Mouse (Mus musculus) limb, embryonic 13.5 days (tissue): Measurements from ENCODE around the gene Ap3s2. TPM values are rescaled to one million over a fixed set of nuclear protein-coding genes. Genes with fewer than 3 reads are reported as not detected.

ENCODE experiments used
- ATAC-seq: fragments of 200-750 bp; cut with Nextera tagmentation; 2 replicates; pipeline ENCODE4 v1.8.0; 2017; ENCODE audit warnings: low read depth, moderate number of reproducible peaks, moderate TSS enrichment; ENCODE audit not compliant: low FRiP score
- H3K27ac ChIP-seq: fragments of 300-500 bp; sonication (generic); 2 replicates; pipeline ENCODE4 v1.5.1; 2015; ENCODE audit warnings: inconsistent platforms, mild to moderate bottlenecking, moderate library complexity
- H3K27me3 ChIP-seq: fragments of 300-500 bp; sonication (generic); 2 replicates; pipeline ENCODE4 v1.6.1; 2015; ENCODE audit warnings: mild to moderate bottlenecking, inconsistent platforms
- H3K36me3 ChIP-seq: fragments of 300-500 bp; sonication (generic); 2 replicates; pipeline ENCODE4 v1.6.1; 2015; ENCODE audit warnings: inconsistent platforms, mild to moderate bottlenecking, moderate library complexity
- H3K4me1 ChIP-seq: fragments of 300-500 bp; sonication (generic); 2 replicates; pipeline ENCODE4 v1.6.1; 2015; ENCODE audit warnings: inconsistent platforms
- H3K4me2 ChIP-seq: fragments of 300-500 bp; sonication (generic); replicated peaks from 2 replicates; pipeline ENCODE4 v1.6.1; 2015; ENCODE audit warnings: inconsistent platforms, mild to moderate bottlenecking, moderate library complexity
- H3K4me3 ChIP-seq: fragments of 300-500 bp; sonication (generic); 2 replicates; pipeline ENCODE4 v1.5.1; 2015; ENCODE audit warnings: moderate library complexity, mild to moderate bottlenecking, inconsistent platforms
- H3K9ac ChIP-seq: fragments of 300-500 bp; sonication (generic); 2 replicates; pipeline ENCODE4 v1.6.1; 2015; ENCODE audit warnings: mild to moderate bottlenecking, inconsistent platforms
- H3K9me3 ChIP-seq: fragments of 300-500 bp; sonication (generic); 2 replicates; pipeline ENCODE4 v1.6.1; 2016; ENCODE audit warnings: inconsistent platforms
- WGBS: fragments of 180-500 bp; shearing (Covaris S2); methylation state at CpG from one replicate; pipeline ENCODE4 v1.1.7; 2015; 5-methylcytosine and 5-hydroxymethylcytosine counted together
- polyA plus RNA-seq: library from polyadenylated mRNA; unstranded; fragments of >200 nt; fragmentation: Nextera tagmentation; extraction: Ambion mirVana; gene quantifications from 2 replicates; pipeline ENCODE4 v1.2.1, GENCODE M21; 2015

Gene Ap3s2
- polyA plus RNA-seq, 1 experiment from 2014 or later, result 31.6 TPM

DNA sequence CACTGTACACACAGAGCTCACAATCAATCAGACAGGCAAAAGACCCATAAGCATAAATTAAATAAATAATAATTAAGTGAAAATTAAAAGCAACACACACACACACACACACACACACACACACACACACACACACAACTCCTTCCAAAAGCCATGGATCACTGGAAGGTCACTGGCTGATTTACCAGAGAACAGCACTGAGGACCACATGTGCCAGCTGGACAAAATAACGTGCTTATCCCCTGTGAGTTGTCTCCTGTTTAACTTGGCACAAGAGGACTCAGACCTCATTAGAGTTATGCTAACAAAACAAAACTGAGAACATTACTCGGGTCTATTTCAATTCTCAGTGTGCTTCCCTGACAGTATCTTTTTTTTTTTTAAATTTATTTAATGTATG, 13.1 kb downstream of the Ap3s2 start:
- Histone ChIP-seq H3K27me3 (no peaks in the 10 kb centered on the region), H3K4me2 (no peak overlapping the region), H3K4me3 (no peak overlapping the region), H3K4me1 (no peaks in the 10 kb centered on the region), H3K9ac (no peak overlapping the region), H3K27ac (no peak overlapping the region), H3K36me3 (peaks cover 67% of the 10 kb centered on the region), H3K9me3 (no peaks in the 10 kb centered on the region)
- WGBS, result 68% methylated on average over 2 of the region's 2 CpGs
- ATAC-seq, result no peak

DNA sequence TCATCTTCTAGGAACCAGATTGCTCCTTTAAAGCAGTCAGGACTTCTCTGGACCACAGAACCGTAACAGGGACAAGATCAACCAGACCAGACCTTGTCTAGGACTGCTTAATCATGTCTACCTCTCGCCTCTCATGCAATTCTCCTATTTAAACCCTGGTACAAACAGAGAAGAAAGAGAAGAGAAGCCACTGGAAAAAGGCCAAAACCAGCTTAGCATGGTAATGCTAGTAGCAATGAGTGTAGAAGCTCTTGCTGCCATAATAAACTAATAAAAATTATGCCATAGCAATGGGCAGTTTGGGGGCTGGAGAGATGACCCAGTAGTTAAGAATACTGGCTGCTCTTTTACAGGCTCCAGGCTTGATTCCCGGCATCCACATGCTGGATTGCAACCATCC, 13.5 kb downstream of the Ap3s2 start:
- Histone ChIP-seq H3K4me3 (no peak overlapping the region), H3K36me3 (peaks cover 72% of the 10 kb centered on the region), H3K4me2 (no peak overlapping the region), H3K27ac (no peak overlapping the region), H3K9me3 (no peaks in the 10 kb centered on the region), H3K9ac (no peak overlapping the region), H3K27me3 (no peaks in the 10 kb centered on the region), H3K4me1 (no peaks in the 10 kb centered on the region)
- no peak for ATAC-seq
- 93% methylated on average over 3 of the region's 3 CpGs for WGBS

DNA sequence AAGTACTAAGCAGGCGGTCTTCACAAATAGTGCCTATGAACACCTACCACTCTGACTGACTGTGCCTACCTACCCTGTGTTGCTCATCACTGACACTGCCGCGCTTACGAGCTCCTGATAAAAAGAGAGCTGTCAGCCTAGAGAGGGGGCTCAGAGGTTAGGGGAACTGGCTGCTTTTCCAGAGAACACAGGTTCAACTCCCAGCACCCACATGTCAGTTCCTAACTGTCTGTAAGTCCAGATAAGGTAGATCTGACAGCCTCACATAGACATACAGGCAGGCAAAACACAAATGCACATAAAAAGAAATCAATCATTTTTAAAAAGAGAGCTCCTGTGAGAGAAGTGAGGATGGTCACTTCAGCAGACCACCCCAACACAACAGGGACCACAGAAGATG, 15.3 kb downstream of the Ap3s2 start:
- ATAC-seq, result no peak
- Histone ChIP-seq H3K9me3 (no peaks in the 10 kb centered on the region), H3K27ac (no peak overlapping the region), H3K4me1 (no peaks in the 10 kb centered on the region), H3K9ac (no peak overlapping the region), H3K36me3 (peaks cover 78% of the 10 kb centered on the region), H3K4me3 (no peak overlapping the region), H3K4me2 (no peak overlapping the region), H3K27me3 (no peaks in the 10 kb centered on the region)
- 90% methylated on average over 4 of the region's 4 CpGs for WGBS

DNA sequence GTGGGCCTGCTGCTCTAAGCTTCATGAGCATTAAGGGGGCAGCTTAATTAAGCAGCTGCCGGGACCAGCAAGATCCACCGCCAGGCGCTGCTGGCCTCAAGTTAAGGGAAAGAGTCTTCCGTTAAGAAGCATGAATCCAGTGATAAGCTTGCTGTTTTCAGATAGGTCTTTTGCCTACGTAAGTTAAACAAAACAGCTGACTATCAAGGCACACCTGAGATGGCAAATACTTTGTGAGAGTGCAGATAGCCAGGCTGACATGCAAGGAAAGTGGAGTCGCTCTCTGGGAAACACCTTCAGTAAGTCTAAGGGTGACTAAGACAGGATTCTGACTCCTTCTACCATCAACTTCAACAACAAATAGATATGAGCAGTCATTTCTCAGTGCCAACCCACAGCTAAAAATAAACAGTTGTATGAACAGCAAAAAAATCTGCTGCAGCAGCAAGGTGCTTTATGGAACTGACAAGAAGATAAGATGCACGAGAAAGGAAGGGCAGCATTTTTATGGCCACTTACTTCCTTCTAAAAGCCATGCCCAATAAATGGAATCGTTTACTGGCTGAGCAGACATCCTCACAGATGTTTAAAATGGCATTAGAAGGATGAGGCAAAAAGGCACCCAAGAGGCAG, 17.2 kb downstream of the Ap3s2 start:
- H3K9me3 ChIP-seq, result no peaks in the 10 kb centered on the region
- no peak overlapping the region for H3K4me2 ChIP-seq
- WGBS, result 77% methylated on average over 8 of the region's 8 CpGs
- H3K4me1 ChIP-seq, result no peaks in the 10 kb centered on the region
- peaks cover 74% of the 10 kb centered on the region for H3K36me3 ChIP-seq
- H3K27me3 ChIP-seq, result no peaks in the 10 kb centered on the region
- H3K9ac ChIP-seq, result no peak overlapping the region
- H3K27ac ChIP-seq, result no peak overlapping the region
- no peak overlapping the region for H3K4me3 ChIP-seq
- no peak for ATAC-seq

DNA sequence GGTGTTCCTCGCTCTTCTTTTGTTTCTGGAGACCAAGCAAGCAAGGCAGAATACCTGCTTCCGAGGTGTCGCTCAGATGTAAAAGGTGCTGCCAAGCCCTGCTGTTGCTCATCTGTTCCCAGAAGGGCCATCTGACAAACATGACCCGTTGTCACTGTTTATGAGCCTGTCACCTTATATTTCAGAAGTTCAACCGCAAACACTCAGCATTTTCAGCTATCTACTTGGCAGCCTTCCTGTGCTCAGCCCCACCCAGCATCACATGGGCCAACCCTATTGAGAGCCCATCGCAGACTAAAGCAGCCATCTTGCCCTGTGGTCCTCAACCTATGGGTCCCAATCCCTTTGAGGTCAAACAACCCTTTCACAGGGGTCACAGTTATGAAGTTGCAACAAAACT, 19.7 kb downstream of the Ap3s2 start:
- Histone ChIP-seq H3K4me2 (no peak overlapping the region), H3K9ac (no peak overlapping the region), H3K27ac (no peak overlapping the region), H3K9me3 (no peaks in the 10 kb centered on the region), H3K4me1 (no peaks in the 10 kb centered on the region), H3K36me3 (peaks cover 64% of the 10 kb centered on the region), H3K27me3 (no peaks in the 10 kb centered on the region), H3K4me3 (no peak overlapping the region)
- 93% methylated on average over 6 of the region's 6 CpGs for WGBS
- ATAC-seq, result no peak

DNA sequence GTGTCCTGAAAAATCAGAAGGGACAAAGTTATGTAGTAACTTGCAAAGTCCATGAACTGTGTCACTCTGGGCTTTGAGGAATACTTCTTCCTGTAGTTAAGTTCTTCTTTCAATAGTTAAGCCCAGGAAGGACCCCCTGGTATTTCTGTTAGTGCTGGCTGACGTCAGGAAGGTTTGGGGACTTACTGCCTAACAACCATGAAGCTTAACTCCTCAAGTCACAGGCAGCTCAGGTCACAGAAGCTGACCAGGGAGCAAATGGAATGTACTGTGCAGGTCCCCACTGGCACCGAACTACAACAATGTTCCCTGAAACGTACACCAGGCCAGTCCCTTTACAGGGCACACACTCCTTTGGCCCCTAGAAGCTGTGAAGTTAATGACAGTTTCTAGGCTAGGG, 25.2 kb downstream of the Ap3s2 start:
- 70% methylated on average over 3 of the region's 3 CpGs for WGBS
- Histone ChIP-seq H3K9me3 (no peaks in the 10 kb centered on the region), H3K27me3 (no peaks in the 10 kb centered on the region), H3K4me1 (no peaks in the 10 kb centered on the region), H3K4me2 (no peak overlapping the region), H3K4me3 (no peak overlapping the region), H3K36me3 (peaks cover 57% of the 10 kb centered on the region), H3K27ac (no peak overlapping the region), H3K9ac (no peak overlapping the region)
- ATAC-seq, result no peak

DNA sequence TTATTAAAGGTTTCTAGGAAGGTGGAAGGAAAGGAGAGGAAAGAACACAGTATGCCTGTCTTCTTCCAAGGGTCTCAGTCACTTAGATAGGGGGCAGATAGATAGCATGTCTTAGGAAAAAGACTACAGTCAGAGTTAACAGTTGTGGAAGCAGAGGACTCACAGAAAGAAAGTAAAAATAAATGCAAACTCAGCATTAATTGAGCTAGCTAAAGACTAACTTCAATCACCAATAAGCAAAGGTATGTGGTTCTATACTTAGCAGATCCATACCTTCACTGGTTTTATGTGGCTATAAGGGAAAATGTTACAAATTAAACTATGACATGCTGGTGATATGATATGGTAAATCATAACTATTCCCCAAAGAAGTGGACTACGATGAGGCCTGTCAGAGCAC, 25.7 kb downstream of the Ap3s2 start:
- Histone ChIP-seq H3K4me2 (no peak overlapping the region), H3K9ac (no peak overlapping the region), H3K4me3 (no peak overlapping the region), H3K9me3 (no peaks in the 10 kb centered on the region), H3K27me3 (no peaks in the 10 kb centered on the region), H3K36me3 (peaks cover 57% of the 10 kb centered on the region), H3K4me1 (no peaks in the 10 kb centered on the region), H3K27ac (no peak overlapping the region)
- WGBS, result 95% methylated on average over 1 of the region's 1 CpGs
- no peak for ATAC-seq

DNA sequence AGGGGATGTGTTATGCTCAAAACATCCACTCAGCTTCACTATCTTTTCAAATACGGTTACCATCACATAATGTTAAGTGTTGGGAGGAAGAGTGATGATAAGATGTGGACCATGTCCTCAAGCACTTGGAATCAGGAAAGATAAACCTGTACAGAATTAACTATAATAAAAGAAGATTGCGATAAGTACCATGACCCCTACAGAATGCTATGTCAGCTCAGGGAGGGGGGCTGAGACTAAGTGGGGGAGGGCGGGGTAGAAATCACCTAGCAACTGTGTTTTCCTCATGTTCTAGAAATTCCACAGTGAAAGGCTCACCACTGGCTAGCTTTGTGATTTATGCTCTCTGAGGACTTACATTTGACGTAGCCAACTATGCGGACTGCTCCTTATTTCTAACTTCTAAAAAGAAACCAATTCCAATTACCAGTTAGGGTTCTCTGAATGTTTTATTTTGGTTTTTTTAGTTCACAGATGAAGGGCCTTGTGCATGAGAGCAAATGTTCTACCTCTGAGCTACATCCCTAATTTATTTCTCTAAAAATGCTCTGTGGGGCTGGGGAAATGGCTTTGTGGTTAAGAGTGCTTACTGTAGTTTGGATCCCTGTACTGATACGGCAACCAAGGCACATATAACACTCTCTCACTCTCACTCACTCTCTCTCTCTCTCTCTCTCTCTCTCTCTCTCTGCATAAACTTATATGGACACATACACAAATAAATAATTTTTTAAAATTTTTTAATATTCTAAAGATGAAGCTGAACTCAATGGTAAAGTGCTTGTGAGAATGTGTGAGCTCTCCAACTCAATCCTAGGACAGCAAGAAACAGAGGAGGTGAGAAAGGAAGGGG, 27.6 kb downstream of the Ap3s2 start:
- Histone ChIP-seq H3K4me3 (no peak overlapping the region), H3K4me1 (no peaks in the 10 kb centered on the region), H3K9ac (no peak overlapping the region), H3K36me3 (peaks cover 56% of the 10 kb centered on the region), H3K9me3 (no peaks in the 10 kb centered on the region), H3K4me2 (no peak overlapping the region), H3K27me3 (no peaks in the 10 kb centered on the region), H3K27ac (no peak overlapping the region)
- WGBS, result 84% methylated on average over 6 of the region's 6 CpGs
- no peak for ATAC-seq

DNA sequence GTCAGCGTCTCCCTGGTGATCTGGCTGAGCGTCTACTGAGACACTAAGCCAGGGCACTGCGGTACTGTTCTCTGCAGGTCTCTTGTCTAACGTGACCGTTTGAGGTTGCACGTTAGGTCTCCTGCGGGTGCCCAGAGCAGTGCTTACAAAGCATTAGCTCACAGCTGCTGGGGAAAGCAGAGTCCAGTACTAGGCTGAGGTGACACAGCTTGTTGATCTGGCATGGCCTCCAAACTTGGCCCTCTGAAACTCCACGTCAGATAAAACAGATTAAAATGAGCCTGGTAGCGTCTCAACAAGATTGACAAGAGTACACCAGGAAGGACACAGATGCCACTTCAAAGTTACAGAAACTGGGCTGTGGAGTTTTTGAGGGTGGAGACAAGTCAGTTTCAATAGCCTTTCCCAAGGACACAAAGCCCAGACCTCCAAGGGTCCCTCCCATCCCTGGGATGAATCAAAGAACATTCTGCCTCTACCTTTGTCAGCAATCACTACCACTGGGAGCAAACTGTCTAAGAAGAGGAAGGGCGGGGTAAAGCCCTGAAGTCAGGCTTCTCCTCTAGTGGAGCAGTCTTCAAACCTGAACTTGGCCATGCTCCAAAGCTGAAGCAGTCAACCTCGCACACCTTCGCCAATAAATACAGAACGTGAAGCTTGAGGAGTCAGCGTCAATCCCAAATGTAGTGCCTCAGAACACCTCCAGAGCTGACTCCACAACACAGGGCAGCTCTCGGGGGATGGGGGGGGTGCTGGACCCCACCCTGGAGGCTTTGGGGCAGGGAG, 29.8 kb downstream of the Ap3s2 start:
- H3K9ac ChIP-seq, result no peak overlapping the region
- no peaks in the 10 kb centered on the region for H3K9me3 ChIP-seq
- no peak overlapping the region for H3K27ac ChIP-seq
- H3K27me3 ChIP-seq, result no peaks in the 10 kb centered on the region
- WGBS, result 88% methylated on average over 15 of the region's 15 CpGs
- peaks cover 43% of the 10 kb centered on the region for H3K36me3 ChIP-seq
- H3K4me2 ChIP-seq, result no peak overlapping the region
- ATAC-seq, result no peak
- H3K4me1 ChIP-seq, result no peaks in the 10 kb centered on the region
- H3K4me3 ChIP-seq, result no peak overlapping the region

DNA sequence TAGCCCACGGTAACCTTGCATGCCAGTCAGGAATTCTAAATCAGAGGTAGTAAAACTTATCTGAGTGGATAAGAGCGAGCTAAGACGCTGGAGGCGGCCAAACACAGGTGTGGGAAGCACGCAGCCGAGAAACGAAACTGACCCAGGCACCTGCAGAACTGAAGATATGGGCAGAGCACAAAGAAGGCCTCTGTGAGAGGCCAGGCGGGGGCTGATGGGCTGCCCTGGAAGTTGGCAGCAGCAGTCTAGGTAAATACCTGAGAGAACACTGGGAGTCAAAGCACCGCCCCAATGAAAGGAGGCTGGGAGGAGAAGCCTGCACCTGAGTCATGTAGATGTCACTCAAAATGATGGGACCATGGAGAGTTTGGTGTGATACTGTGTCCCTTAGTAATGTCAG, 31.8 kb downstream of the Ap3s2 start:
- Histone ChIP-seq H3K9me3 (no peaks in the 10 kb centered on the region), H3K4me1 (no peaks in the 10 kb centered on the region), H3K4me3 (no peak overlapping the region), H3K9ac (no peak overlapping the region), H3K27ac (no peak overlapping the region), H3K27me3 (no peaks in the 10 kb centered on the region), H3K36me3 (peaks cover 42% of the 10 kb centered on the region), H3K4me2 (no peak overlapping the region)
- ATAC-seq, result no peak
- WGBS, result 92% methylated on average over 9 of the region's 9 CpGs

DNA sequence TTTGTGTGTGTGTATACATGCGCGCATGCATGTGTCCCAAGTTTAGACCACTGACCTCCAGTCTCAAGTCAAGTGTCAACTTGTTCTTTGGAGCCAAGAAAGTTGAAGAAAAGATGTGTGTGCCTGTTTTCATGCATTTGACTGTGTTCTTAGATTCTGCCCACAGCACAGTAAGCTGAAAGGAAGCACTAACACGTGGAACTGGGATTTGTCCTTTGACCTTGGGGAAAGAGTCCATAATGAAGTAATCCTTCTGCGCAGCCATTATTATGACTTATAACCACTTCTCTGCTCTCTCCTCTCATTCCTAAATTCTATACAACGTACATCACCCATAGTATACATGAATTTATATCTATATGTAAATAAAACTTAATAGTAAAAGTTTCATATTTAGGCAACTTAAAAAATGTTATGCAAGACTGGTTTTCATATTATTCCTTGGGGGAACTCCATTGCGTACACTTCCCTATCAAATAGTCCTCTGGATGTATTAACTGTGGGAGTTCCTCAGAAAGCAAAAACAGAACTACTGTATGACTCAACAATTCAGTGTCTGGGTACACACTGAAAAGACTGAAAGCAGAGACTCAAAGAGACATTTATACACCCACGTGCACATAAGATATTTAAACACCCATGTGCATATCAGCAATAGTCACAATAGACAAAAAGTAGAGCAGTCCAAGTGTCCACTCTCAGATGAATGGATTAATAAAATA, 36.7 kb downstream of the Ap3s2 start:
- Histone ChIP-seq H3K27ac (no peak overlapping the region), H3K4me2 (no peak overlapping the region), H3K9ac (no peak overlapping the region), H3K27me3 (no peaks in the 10 kb centered on the region), H3K9me3 (no peaks in the 10 kb centered on the region), H3K4me1 (peaks cover 14% of the 10 kb centered on the region), H3K4me3 (no peak overlapping the region), H3K36me3 (peaks cover 53% of the 10 kb centered on the region)
- 90% methylated on average over 7 of the region's 7 CpGs for WGBS
- no peak for ATAC-seq

DNA sequence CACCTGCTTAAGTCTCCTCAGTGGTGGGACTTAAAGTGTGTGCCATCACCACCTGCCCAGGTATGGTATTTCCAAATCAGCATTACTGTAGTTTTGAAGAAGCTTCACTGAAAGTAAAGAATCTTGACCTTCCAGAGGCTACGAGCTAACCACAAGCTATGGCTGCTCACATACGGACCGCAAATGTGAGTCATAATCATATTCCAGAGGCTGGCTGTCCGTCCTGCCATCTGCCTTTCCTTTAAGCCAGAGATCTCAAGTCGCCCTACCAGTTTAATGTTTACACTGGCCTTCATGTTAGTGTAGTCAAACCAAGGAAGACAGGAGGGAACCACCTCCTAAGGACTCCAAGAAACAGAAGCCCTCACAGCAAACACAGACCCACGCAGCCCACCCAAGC, 38.5 kb downstream of the Ap3s2 start:
- Histone ChIP-seq H3K9ac (no peak overlapping the region), H3K9me3 (no peaks in the 10 kb centered on the region), H3K4me1 (peaks cover 14% of the 10 kb centered on the region), H3K27ac (no peak overlapping the region), H3K36me3 (peaks cover 52% of the 10 kb centered on the region), H3K4me3 (no peak overlapping the region), H3K4me2 (no peak overlapping the region), H3K27me3 (no peaks in the 10 kb centered on the region)
- no peak for ATAC-seq
- WGBS, result 94% methylated on average over 6 of the region's 6 CpGs
